Mouse (Mus musculus): ENCODE data around the gene Gm11172.

DNA sequence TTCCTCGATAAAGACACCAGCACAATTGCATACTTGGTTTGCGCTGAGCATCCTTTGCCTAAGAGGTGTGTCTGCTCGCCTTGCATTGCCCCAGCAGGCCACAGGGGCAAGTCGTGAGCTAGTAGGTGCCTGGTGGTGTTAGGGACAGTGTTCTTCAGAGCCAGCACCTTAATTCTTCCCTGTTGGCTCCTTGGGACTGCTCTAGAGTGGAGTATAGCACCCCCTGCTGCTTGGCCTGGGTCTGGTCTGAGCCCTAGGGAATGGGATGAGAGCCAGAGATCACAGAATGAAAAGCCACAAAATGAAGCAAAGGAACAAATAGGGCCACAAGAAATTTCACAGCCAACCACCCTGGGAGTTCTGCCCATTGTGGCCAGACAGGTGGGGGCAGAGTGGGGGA is 33.8 kb downstream of the Gm11172 start:
- no peak for TF ChIP-seq TAL1 (IDR thresholded peaks at IDR 0.05; ENCODE audit: low read length)
- TF ChIP-seq GATA1 (IDR thresholded peaks at IDR 0.05; ENCODE audit: low read length) = no peak
